Mouse (Mus musculus) urinary bladder, postnatal 14 days (tissue): ENCODE results near the gene Thumpd3.

ENCODE experiments used
- DNase-seq: peaks from one replicate; pipeline ENCODE4 v3.0.0; 2021; ENCODE audit warnings: low spot score

The Thumpd3 gene

DNA sequence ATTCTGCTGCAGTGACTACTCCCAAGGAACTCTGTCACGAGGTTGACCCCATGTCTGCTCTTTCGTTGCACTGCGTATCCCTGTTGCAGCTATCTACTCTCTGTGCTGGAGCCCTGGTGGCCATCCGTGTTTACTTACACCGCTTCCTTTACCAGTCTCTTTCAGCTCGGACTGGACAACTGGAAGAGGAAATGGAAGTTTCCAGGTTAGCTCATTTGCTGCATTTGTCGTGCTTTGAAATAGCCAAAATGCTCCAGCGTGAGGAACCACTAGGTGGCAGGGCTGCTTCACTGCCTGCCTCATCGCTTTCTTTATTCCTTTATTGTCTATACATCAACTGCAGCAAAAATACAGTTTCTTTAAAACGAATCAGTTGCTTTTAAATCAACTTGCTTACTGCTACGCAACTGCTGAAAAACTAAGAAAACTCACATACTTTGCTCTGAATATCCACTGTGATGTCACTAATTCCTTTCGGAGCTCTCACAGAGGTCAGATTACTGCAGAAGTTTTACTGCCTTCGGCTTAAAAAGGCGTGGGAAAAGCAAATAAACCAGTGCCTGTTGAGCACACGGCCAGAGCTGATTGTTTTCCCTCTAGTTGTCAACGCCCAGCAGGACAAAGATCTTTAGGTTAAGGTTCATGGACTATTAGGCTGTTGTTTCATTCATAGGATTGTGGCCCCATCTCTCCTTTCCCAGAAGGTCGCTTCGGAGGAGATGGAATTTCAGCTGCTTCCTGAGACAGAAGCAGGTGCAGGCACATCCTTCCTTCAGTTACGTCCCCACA lies 7.9 kb upstream of the Thumpd3 start:
- peak; percentile 65 for DNase-seq

DNA sequence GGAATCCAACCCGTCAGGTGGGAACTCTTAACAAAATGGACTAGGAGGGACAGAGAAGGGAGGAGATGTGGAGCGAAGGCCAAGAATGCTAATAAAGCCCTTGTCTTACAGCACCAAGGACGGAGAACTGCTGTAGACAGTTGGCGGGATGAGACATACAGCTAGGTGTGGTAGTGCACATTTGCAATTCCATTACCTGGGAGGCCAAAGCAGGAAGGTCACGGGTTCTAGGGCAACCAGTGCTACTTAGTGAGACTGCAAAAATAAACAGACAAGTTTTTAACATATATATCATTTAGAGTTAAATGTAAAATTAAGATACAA lies 7.3 kb upstream of the Thumpd3 start:
- DNase-seq: peak; percentile 29

DNA sequence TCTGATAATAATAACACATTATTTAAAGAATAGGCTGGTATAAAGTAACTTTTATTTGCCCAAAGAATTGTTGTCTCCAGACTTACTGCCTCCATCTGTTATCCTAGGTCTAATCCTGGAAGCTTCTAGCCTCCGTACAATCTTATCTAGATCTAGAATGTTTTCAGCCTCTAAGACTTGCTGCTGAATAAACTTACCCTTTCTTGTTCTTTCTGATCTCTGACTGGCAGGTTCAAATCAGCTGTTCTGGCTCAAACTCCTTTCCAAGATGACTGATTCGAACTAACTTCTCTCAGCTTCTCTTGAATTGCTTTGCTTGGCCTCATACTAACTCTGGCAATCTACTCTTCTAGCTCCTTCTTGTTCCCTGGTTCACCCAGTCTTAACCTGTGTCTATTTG lies 5.7 kb upstream of the Thumpd3 start:
- no peak for DNase-seq

DNA sequence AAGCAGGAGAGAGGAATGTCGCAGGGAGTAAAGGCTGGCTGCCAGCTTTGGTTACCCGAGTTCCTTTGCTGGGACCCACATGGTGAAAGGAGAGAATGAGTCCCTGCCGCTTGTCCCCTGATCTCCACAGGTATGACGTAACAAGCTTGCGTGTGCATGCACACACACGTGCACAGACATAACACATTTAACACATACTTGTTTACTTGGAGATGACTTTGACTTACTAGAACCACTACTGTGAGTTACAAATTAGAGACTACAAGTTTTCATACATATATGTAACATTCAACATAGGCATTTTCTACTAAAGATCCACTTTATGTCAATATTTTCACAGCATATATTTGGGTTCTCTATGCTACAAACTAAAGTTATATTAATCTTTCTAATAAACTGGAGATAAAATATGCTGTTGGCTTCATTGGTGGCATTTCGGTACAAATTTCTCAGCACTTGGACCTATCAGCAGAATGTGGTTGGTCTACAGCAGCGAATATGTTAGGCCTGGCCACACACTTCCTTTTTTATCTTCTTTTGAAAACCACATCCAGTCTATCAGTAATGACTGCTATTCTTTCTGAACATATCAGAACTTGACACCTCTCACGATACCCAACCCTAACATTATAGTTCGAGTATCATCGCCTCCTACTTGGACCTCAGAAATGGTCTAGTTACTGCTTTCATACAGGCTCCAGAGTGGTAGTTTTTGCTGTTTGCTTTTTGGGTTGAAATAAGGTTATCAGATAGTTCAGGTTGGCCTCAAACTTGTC lies 4.6 kb upstream of the Thumpd3 start:
- no peak for DNase-seq

DNA sequence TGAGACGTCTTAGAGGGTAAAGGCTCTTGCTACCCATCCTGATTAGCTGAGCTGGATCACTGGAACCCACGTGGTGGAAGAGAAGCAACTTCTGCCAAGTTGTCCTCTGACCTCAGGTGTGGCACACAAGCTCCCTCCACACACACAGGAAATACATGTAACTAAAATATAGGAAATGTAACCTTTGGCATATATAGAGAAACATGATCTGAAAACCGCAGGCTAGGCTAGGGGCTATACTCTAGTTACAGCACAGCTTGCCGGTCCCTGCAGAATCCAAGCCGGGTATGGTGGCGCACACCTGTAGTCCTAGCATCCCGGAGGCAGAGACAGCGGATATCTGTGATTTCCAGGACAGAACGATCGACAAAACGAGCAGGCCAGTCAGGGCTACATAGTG lies 450 bp upstream of the Thumpd3 start:
- DNase-seq: peak; percentile 13

DNA sequence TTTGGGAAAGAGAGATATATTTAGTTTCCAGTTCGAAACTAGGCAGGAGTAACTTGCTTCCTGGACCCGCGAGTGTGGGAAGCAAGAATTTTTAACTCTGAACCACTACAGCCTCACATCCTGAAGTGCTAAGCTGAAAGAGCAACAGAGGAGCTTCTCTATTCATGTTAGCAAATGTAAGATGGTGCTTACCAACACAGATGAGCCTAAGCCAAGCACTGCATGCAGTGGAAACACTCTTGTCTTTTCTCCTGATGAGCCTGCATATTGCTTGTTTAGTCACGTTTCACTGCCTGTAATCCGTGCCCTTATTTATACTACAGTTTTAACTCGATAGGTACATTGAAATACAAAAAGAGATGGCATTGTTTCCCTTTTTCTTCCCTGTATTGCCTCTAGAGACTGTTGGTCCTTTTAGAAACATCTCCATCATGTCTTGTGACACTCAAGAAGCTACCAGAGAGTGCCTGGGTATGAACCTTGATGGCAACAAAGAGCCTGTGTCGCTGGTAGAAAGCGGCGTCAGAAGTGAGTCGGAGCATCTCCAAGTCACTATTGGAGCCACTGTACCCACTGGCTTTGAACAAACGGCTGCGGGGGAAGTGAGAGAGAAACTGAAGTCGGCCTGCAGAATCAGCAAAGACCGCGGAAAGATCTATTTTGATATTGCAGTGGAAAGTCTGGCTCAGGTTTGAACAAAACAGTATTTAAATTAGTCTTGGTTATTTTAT lies 1.2 kb downstream of the Thumpd3 start:
- DNase-seq: no peak

DNA sequence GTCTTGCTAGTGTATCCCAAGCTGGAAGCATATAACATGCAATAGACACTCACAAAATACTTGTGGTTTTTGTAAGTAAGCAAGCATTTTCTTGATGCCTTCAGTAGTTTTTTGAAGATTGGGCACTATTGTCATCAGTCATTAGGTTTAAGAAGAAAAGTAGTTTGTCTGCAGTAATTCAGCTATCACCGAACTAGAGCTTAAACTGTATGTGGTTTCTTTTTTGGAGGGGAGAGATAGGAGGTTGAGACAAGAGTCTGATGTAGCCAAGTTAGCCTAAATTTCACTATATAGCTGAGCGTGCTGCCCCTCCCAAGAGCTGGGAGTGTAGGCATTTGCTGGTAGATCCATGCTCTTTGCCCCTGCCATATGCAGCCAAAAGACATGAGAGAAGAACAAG lies 2.3 kb downstream of the Thumpd3 start:
- no peak for DNase-seq

DNA sequence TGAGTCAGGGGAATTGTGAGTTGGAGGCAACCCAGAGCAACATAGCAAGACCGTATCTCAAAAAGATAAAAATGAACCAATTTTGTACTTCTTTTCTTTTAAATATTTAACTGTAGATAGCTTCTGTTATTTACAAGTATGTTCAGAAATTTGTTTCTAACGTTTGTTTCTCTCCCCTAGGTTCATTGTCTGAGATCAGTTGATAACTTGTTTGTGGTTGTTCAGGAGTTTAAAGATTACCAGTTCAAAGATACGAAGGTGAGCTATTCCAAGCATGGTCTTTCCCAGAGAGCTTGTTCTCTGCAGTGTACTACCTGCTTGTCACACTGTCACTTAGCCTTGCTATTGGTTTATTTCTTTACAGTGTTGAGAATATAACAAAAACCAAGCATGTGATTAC lies 3.1 kb downstream of the Thumpd3 start:
- DNase-seq: no peak

DNA sequence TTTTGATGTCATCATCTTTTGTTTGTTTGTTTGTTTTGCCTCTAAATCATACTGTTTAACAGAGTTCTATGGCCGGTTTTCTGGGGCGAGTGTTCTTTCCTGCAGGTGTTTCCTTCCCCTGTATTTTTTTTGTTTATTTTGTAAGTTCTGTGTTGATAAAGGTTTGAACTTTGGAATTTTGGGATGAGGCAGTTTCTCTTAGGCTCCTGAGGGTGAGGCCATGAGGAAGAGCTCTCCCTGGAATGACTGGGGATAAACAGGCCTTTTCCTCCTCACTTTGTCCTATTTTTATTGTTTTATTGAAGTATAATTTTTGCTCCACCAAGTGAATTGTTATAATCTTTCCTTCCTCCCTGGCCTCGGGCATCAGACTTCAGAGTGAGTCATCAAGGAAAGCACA lies 6.9 kb downstream of the Thumpd3 start:
- no peak for DNase-seq

DNA sequence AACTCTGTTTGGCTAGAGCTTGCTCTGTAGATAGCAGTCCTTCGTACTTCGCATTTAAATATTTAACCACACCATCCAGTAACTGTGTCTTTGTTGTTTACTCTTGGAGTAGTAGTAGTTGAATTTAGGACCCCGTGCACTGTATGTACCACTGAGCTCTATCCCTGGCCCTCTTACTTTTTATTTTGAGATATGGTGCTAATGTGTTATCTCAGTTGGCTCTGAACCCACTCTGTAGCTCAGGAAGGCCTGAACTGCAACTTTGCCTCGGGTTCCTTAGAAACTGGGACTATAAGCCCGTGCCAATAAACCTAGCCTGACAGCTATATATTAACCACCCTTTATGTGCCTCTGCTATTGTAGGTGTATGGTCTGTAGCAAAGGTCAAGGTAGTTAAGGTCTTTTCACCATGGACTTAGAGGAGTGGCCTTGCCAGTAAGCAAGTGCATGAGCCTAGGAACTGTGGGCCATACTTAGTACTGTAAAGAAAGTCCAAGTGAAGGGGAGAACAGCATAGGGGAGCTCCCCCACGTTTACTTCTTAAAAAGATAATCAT lies 8.6 kb downstream of the Thumpd3 start:
- no peak for DNase-seq

DNA sequence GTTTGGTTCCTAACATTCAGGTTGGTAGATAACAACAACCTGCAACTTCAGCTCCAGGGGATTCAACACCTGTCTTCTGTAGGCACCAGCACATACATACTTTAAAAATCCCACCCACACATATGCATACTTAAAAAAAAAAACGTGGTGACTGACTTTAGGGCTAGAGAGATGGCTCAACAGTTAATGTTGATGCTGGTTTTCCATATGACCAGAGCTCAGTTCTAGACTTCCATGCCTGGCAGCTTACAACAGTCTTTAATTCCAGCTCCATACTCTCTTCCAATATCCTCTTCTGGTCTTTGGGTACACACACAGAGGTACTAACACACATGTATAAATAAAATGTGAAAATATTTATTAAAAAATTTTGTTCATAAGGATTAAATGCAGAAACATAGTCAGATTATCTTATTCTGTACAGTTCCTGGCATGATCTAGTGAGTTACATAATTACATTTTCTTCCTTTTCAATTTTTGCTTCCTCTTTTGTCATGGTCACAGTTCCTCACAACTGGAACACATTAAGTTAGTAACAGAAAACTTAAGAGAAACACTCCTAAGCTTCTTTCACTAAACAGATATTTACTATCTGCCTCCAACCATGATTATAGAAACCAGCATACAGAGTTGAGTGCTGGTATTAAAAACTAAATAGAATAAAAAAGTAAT lies 15.0 kb downstream of the Thumpd3 start:
- no peak for DNase-seq

DNA sequence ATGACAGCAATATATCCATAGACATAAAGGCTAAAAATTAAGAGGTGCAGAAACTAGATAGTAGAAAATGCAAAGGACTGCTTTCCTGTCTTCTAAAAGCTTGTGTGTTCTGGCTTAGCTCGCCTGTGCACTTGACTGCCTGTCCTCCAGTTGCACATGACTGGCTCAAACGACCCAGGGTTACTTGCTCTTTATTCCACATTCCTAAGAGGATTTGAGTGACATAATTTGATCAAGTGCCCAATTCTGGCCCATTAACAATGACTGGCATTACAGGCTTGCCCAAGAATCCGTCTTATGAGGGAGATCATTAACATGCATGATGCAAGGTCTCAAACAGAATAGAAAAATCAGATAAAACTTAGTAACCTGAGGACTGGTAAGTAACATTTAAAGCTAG lies 16.2 kb downstream of the Thumpd3 start:
- no peak for DNase-seq

DNA sequence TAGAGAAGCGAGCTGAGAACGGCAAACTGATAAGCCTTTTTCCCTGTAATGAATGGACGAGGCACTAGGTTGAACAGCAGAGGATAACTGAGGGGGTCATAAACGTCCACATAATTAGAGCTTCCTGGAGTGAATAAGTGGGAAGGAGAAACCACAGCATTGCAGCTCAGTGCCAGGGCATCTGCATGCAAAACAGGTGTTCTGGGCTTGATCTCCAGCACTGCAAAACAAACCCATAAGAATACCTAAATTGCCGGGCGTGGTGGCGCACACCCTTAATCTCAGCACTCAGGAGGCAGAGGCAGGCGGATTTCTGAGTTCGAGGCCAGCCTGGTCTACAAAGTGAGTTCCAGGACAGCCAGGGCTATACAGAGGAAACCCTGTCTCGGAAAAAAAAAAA lies 17.3 kb downstream of the Thumpd3 start:
- no peak for DNase-seq

DNA sequence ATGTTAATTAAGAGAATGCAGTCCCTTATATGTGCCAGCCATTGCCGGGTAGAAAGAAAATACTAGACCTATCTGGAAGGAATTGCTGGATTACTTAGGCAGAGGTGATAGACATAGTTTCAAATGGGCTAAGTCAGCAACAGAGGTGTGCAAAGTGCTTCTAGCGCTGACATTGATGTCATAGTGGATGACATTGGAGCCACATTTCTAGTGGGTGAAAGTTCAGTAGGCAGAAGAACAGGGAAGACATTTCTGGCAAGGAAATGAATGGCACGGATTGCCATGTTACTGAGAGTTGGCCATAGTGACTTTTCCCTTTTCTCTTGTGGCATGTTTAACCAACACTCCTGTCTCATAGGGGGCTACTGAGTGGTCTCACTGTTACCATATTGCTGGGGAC lies 19.2 kb downstream of the Thumpd3 start:
- DNase-seq: no peak

DNA sequence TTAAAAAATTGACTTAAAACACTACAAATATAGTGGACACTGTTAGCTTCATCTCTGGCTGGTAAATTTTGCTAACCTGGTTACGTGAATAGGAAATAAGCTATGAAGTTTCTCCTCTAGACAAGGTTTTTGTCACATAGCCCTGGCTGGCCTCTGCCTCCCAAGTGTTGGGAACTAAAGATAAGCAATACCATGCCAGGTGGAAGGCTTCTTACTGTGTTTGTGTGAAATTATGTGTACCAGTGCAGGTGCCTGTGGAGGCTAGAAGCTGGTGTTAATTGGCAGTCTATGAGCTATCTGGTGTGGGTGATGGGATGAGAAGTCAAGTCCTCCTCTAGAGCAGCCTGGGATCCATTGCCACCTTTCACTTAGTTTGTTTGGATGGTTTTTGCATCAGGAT lies 23.1 kb downstream of the Thumpd3 start:
- no peak for DNase-seq

DNA sequence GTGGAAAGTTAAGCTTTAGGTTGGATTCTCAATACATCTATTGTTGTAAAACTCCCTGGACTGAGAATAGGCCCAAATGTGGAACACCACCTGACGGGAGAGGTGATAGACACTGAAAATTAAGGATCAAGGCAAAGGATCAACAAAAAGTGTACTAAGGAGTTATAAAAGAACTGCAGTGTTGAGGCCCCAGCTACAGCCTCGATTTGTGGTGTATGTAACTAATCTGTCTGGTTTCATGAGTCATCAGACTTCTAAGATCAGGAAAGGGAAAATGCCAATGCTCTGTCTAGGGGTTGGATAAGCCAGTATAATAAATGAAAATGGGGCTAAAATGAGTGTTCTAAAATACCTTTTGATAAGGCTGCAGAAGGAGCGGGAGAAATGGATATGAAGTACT lies 29.2 kb downstream of the Thumpd3 start:
- no peak for DNase-seq

DNA sequence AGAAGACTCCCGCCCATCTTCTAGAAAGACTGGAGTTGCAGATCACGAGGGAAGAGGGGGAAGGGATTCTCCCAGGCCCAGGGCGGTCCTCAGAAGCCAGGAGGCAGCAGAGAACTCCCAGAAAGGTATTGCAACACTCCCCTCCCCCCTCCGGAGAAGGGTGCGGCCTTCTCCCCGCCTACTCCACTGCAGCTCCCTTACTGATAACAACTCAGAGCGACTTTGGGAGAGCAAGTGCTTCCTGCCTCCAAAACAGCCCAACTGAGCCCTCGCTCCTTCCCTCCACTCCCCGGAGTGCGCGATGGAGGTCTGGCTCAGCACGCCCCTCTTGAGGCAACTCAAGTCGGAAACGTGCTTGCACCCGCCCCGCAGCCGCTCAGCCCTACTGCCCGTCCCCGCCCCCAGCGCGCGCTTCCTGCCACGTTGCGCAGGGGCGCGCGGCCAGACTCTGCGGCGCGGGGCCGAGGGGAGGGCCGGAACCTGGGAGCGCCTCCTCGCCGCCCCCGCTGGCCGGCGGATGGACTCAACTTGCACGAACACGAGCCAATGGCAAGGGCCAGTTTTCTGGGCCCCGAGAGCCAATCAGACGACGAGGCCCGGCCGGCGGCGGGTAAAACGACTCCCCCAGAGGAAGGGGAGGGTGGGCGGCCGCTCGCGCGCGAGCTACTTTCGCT lies 30.1 kb downstream of the Thumpd3 start:
- DNase-seq: peak; percentile 95

DNA sequence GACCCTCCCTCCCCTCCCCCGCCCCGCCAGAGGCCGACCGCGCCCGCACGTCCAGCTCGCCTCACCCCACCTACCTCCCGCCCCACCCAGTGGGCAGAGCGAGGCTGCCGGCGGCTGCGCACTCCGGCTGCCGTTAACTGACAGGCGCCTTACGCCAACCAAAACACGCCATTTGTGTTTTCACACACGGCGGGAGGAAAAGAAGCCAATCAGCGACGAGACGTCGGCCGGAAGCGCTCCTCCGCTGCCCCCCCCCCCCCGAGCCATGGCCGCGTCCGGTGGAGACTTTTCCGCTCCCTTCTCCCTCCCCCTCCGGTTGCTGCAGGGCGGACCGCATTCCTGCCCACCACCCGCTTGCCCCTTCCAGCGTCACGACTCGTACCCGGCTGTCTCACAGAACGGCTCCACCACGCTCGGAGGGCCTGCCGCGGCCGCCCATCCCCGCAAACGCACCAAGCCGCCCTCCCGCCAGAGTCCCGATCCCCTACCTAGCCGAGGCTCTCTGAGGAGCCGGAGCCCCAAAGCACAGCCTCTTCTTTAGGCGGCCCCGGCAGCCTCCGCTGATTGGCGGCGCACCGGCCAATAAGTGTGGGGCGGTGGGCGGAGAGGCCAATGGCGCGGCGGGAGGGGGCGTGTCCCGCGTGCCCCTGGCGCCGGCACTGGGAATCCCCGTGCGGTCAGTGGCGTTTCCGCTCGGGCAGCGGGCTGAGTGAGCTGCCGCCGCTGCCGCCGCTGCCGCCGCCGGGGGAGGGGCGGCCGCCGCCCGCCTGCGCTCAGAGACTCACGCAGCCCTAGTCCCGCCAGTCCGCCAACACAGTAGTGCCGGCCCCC lies 30.9 kb downstream of the Thumpd3 start, which contains the start of gene Setd5:
Gene Setd5, plus strand, starts transcription at position 680 of the 831 bp plus-strand sequence.
- peak; percentile 98 for DNase-seq

DNA sequence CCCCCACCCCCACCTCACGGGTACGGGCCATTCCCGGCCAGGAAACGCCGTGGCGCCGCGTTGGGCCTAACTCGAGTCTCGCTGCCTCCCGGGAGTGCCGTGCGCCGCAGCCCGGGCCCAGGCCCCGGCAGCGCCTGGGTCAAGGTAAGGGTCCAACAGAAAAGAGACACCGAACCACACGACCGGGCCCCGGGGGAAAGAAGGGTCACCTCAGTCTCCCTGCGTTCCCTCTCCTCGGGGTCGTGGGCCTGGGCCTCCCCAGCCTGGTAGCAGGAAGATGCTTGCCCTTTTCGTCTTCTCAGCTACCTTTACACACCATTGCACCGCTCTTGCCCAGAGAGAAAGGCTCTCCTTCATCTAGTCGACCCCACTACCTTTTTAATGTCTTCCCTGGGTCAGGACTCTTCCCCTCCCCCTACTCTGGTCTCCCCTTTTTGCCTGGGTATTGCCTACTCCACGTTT lies 31.6 kb downstream of the Thumpd3 start:
- no peak for DNase-seq

DNA sequence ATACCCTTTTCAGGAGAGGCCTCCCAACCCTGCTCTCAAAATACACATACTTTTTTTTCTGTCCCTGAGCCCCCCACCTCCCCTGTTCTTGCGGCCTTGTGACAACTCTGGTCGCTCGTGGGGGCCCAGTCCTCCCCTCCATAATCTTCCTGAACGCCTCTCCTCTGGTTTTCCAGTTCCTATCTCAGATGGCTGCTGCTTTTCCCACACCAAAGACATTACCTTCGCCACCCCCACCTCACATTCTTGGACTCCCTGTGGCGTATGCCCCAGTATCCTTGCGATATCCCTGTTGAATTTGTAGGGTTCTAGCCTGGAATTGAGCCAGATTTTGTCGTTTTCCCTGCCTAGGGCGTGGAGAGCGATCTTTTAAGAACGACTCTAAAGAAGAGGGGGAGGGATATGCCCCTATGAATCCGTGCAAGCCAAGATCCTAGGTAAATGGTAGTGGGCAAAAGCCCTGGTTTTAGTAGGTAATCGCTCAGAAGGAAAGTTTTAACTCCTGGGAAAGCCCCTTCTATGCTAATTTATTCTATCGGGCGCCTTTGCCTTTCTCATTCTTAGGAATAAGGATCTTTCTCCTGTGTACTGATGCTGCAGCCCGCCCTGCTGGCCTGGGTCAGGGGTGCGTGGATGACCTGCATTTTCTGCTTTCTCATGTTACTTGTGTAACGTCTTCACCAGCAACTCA lies 32.2 kb downstream of the Thumpd3 start:
- peak; percentile 26 for DNase-seq
